Mouse (Mus musculus) heart, adult 2 months (tissue): ENCODE results near the gene Tbc1d25. TPM values are rescaled to one million over a fixed set of nuclear protein-coding genes. Genes with fewer than 3 reads are reported as not detected.

Experiments used
- DNase-seq, 2 experiments: peaks; one replicate each; pipeline ENCODE4 v3.0.0; 2021
- H3K27ac ChIP-seq: fragments of 200-600 bp; 2 replicates; pipeline ENCODE4 v1.8.1; 2022
- H3K27me3 ChIP-seq: fragments of 200-500 bp; 2 replicates; pipeline ENCODE4 v1.6.1; 2012; ENCODE audit warnings: mild to moderate bottlenecking, low read length, inconsistent platforms, mixed read lengths; ENCODE audit not compliant: control insufficient read depth, insufficient read depth
- H3K36me3 ChIP-seq: fragments of 200-500 bp; 2 replicates; pipeline ENCODE4 v1.6.1; 2012; ENCODE audit warnings: low read length, inconsistent platforms; ENCODE audit not compliant: control insufficient read depth, insufficient read depth
- H3K4me1 ChIP-seq: fragments of 200-500 bp; 2 replicates; pipeline ENCODE4 v1.6.1; 2011; ENCODE audit warnings: low read length; ENCODE audit not compliant: control insufficient read depth, insufficient read depth
- H3K4me3 ChIP-seq: fragments of 200-600 bp; 2 replicates; pipeline ENCODE4 v1.8.1; 2022
- H3K79me2 ChIP-seq: fragments of 200-500 bp; replicated peaks from 2 replicates; pipeline ENCODE4 v1.6.1; 2012; ENCODE audit warnings: mild to moderate bottlenecking, inconsistent platforms, low read length, moderate library complexity, mixed read lengths; ENCODE audit not compliant: control insufficient read depth, insufficient read depth
- H3K9ac ChIP-seq: fragments of 200-500 bp; 2 replicates; pipeline ENCODE4 v1.6.1; 2012; ENCODE audit warnings: low read depth, mild to moderate bottlenecking, control low read depth, inconsistent platforms, low read length, mixed read lengths
- CTCF ChIP-seq: fragments of 200-600 bp; IDR thresholded peaks from 2 replicates; pipeline ENCODE4 v1.8.1; 2022; ENCODE audit warnings: antibody characterized with exemption, mild to moderate bottlenecking, moderate library complexity
- EP300 ChIP-seq: fragments of 200-500 bp; IDR thresholded peaks from 2 replicates; pipeline ENCODE4 v1.6.1; 2011; ENCODE audit warnings: low read depth, low read length, control low read depth; ENCODE audit not compliant: insufficient read depth
- POLR2A ChIP-seq: fragments of 200-500 bp; IDR thresholded peaks from 2 replicates; pipeline ENCODE4 v1.6.1; 2011; ENCODE audit warnings: mild to moderate bottlenecking, low read depth, low read length, control low read depth; ENCODE audit not compliant: insufficient read depth
- WGBS: fragments of 180-500 bp; shearing (Covaris S2); methylation state at CpG from one replicate; pipeline ENCODE4 v1.1.7; 2018; 5-methylcytosine and 5-hydroxymethylcytosine counted together
- intact Hi-C: fragments of 180-260 bp; cut with DNase I; formaldehyde crosslinking; loops from one replicate; pipeline ENCODE4 v1.15.1; 2025
- polyA plus RNA-seq: library from polyadenylated mRNA; depleted of rRNA; stranded (reverse); fragments of >200 nt; gene quantifications from 2 replicates; pipeline ENCODE4 v1.2.3, GENCODE M21; 2012; rRNA removed
- total RNA-seq, 2 experiments: library from RNA; stranded (reverse); gene quantifications; 2 replicates each; pipeline ENCODE4 v1.2.3; 2021

Gene Tbc1d25
- total and polyA plus RNA-seq, 3 experiments = 3.7 to 8.7 (median 4.3) TPM

DNA sequence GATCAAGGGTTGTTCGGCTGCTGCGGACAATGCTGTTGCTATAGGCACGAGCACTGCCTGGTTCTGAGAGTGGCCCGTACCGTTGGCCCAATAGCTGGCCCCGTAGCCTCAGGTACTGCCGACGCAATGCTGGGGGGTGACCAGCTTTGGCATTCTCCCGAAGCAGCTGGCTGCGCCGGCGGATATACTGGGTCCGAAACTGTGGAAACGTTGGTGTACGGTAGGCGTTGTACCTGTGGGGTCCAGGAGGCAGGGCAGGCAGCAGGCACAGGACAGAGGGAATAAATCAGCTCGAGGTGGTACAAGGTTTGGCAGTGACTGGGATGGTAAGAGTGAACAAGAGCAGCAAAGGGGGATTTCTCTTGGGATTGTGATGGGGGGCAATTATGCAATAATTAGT is 44.6 kb downstream of the Tbc1d25 start:
- H3K79me2 ChIP-seq = no peaks in the 10 kb centered on the region
- H3K36me3 ChIP-seq = no peaks in the 10 kb centered on the region
- 88% methylated on average over 17 of the region's 17 CpGs for WGBS
- no peak for TF ChIP-seq CTCF
- no peak for DNase-seq
- H3K4me3 ChIP-seq = peak overlapping the region; percentile 67
- no peaks in the 10 kb centered on the region for H3K4me1 ChIP-seq
- H3K27me3 ChIP-seq = no peaks in the 10 kb centered on the region
- peak overlapping the region; percentile 96; the same call in 1 of the 2 replicates for H3K27ac ChIP-seq
- intact Hi-C loops = loop anchor here (5.0 kb wide), 1 partner anchor 61 kb away; the partner anchor contains the start of gene Ebp
- no peak overlapping the region for H3K9ac ChIP-seq

DNA sequence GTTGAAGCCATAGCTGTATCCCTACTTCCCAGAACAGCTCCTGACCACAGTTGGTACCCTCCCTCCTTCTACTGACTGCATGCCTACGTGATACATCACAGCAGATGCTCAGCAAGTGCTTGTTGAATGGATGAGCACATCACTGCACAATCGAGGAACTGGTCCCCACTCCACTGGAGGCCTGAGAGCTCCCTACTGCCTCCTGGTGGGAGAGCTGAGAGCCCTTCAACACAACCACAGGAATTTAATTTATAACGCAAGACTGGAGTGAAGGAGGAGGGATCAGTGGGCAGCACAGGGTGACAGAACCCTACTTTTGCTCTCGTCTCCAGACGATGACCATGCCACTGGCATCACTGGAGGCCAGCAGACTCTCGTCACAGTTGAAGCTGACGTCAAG is 50.7 kb downstream of the Tbc1d25 start:
- H3K9ac ChIP-seq = no peak overlapping the region
- no peaks in the 10 kb centered on the region for H3K79me2 ChIP-seq
- DNase-seq = no peak
- H3K27me3 ChIP-seq = no peaks in the 10 kb centered on the region
- WGBS = 77% methylated on average over 7 of the region's 7 CpGs
- no peaks in the 10 kb centered on the region for H3K36me3 ChIP-seq
- TF ChIP-seq EP300 = no peak
- peak; percentile 24 for TF ChIP-seq CTCF
- TF ChIP-seq POLR2A = no peak
- H3K4me3 ChIP-seq = no peak overlapping the region
- H3K4me1 ChIP-seq = no peaks in the 10 kb centered on the region
- H3K27ac ChIP-seq = no peak overlapping the region
- intact Hi-C loops = no loop called here

- H3K27ac ChIP-seq = no peak overlapping the region
- H3K36me3 ChIP-seq = no peaks in the 10 kb centered on the region
- DNase-seq = no peak
- H3K27me3 ChIP-seq = no peaks in the 10 kb centered on the region
- no peaks in the 10 kb centered on the region for H3K4me1 ChIP-seq
- TF ChIP-seq EP300 (no peak), POLR2A (no peak), CTCF (no peak)
- H3K79me2 ChIP-seq = no peaks in the 10 kb centered on the region
- WGBS = 81% methylated on average over 6 of the region's 6 CpGs
- intact Hi-C loops = no loop called here
- no peak overlapping the region for H3K4me3 ChIP-seq
- no peak overlapping the region for H3K9ac ChIP-seq
Measured at GRCm38 (mm10) chrX:8123821-8124470, 52.0 kb downstream of the Tbc1d25 start.

GRCm38 (mm10) chrX:8117264-8117663 is 58.7 kb downstream of the Tbc1d25 start:
- DNase-seq = no peak
- Histone ChIP-seq H3K4me3 (no peak overlapping the region), H3K36me3 (no peaks in the 10 kb centered on the region), H3K27ac (no peak overlapping the region), H3K4me1 (no peaks in the 10 kb centered on the region), H3K9ac (no peak overlapping the region), H3K27me3 (no peaks in the 10 kb centered on the region), H3K79me2 (no peaks in the 10 kb centered on the region)
- TF ChIP-seq EP300 (no peak), CTCF (no peak), POLR2A (no peak)
- intact Hi-C loops = no loop called here

GRCm38 (mm10) chrX:8115275-8115674 is 60.7 kb downstream of the Tbc1d25 start:
- no peak overlapping the region for H3K27ac ChIP-seq
- DNase-seq = no peak
- no peaks in the 10 kb centered on the region for H3K4me1 ChIP-seq
- H3K27me3 ChIP-seq = no peaks in the 10 kb centered on the region
- TF ChIP-seq CTCF = peak; percentile 51
- no peak for TF ChIP-seq POLR2A
- no peak overlapping the region for H3K4me3 ChIP-seq
- 64% methylated on average over 4 of the region's 4 CpGs for WGBS
- no peak overlapping the region for H3K9ac ChIP-seq
- H3K36me3 ChIP-seq = no peaks in the 10 kb centered on the region
- intact Hi-C loops = no loop called here
- no peaks in the 10 kb centered on the region for H3K79me2 ChIP-seq

DNA sequence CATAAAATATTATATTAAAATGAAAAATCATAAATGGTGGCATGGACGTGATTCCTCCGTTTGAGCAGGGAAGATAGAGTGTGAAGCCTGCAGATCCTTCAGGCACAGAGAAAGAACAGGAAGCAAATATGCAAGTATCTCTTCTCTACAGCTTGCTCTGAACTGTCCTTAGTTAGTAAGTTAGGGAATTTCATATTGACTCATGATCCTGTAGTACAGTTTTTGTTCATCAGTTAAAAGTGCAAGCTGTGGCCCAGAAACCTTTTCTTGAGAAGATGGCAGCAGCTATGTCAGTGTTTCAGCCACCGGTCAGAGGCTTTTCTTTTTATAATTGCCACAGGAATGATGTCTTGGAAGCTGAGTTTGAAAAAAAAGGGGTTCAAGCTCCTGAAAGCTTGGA is 71.0 kb downstream of the Tbc1d25 start:
- H3K36me3 ChIP-seq = no peaks in the 10 kb centered on the region
- H3K4me1 ChIP-seq = no peaks in the 10 kb centered on the region
- H3K4me3 ChIP-seq = no peak overlapping the region
- WGBS = 88% methylated on average over 3 of the region's 3 CpGs
- H3K79me2 ChIP-seq = no peaks in the 10 kb centered on the region
- H3K27me3 ChIP-seq = no peaks in the 10 kb centered on the region
- DNase-seq = no peak
- H3K27ac ChIP-seq = no peak overlapping the region
- intact Hi-C loops = no loop called here
- no peak overlapping the region for H3K9ac ChIP-seq
- TF ChIP-seq CTCF = no peak
- no peak for TF ChIP-seq EP300
- TF ChIP-seq POLR2A = no peak

Other genes starting within 250 kb of the Tbc1d25 start
- gene Eras, start 247.6 kb downstream of the Tbc1d25 start, total RNA-seq = not detected
- not detected in 2 replicates for gene Eras, start 247.6 kb downstream of the Tbc1d25 start, polyA plus RNA-seq
- 1 to 10 TPM; 7.9 to 9.6 TPM for gene Hdac6, start 228.3 kb downstream of the Tbc1d25 start, total RNA-seq
- gene Hdac6, start 228.3 kb downstream of the Tbc1d25 start, polyA plus RNA-seq = 14.8 and 19.8 TPM in 2 replicates
- under 1 TPM; 0.23 to 0.27 TPM for gene Gata1, start 198.1 kb downstream of the Tbc1d25 start, total RNA-seq
- 0.26 and 0.43 TPM in 2 replicates for gene Gata1, start 198.1 kb downstream of the Tbc1d25 start, polyA plus RNA-seq
- gene Glod5, start 157.7 kb downstream of the Tbc1d25 start, total RNA-seq = not detected
- not detected in 2 replicates for gene Glod5, start 157.7 kb downstream of the Tbc1d25 start, polyA plus RNA-seq
- gene Suv39h1, start 101.4 kb downstream of the Tbc1d25 start, total RNA-seq = 1 to 10 TPM; 3.6 to 3.9 TPM
- gene Suv39h1, start 101.4 kb downstream of the Tbc1d25 start, polyA plus RNA-seq = 4.6 and 6.1 TPM in 2 replicates
- gene Was, start 85.7 kb downstream of the Tbc1d25 start, total RNA-seq = 1 to 10 TPM; 1.7 to 2.6 TPM
- 1.9 and 2.2 TPM in 2 replicates for gene Was, start 85.7 kb downstream of the Tbc1d25 start, polyA plus RNA-seq
- gene Wdr13, start 43.3 kb downstream of the Tbc1d25 start, total RNA-seq = 10 to 100 TPM; 35.1 to 39.6 TPM
- gene Wdr13, start 43.3 kb downstream of the Tbc1d25 start, polyA plus RNA-seq = 56.0 and 60.2 TPM in 2 replicates
- gene Rbm3, start 30.3 kb downstream of the Tbc1d25 start, total RNA-seq = 10 to 100 TPM; 38.1 to 78.9 TPM
- gene Rbm3, start 30.3 kb downstream of the Tbc1d25 start, polyA plus RNA-seq = 44.1 and 55.3 TPM in 2 replicates
- 10 to 100 TPM; 15.2 to 23.1 TPM for gene Ebp, start 17.3 kb upstream of the Tbc1d25 start, total RNA-seq
- gene Ebp, start 17.3 kb upstream of the Tbc1d25 start, polyA plus RNA-seq = 37.3 and 40.2 TPM in 2 replicates
- gene Porcn, start 30.3 kb upstream of the Tbc1d25 start, total RNA-seq = 1 to 10 TPM; 2.3 to 2.9 TPM
- 11.9 and 15.8 TPM in 2 replicates for gene Porcn, start 30.3 kb upstream of the Tbc1d25 start, polyA plus RNA-seq
- gene Ftsj1, start 76.2 kb upstream of the Tbc1d25 start, total RNA-seq = 10 to 100 TPM in 1 of 2 experiments, 1 to 10 TPM in 1; 9.6 to 11.8 TPM
- 20.0 and 24.0 TPM in 2 replicates for gene Ftsj1, start 76.2 kb upstream of the Tbc1d25 start, polyA plus RNA-seq
- 1 to 10 TPM in 1 of 2 experiments, under 1 TPM in 1; 0.29 to 1.4 TPM for gene Slc38a5, start 95.0 kb upstream of the Tbc1d25 start, total RNA-seq
- 0.70 and 1.9 TPM in 2 replicates for gene Slc38a5, start 95.0 kb upstream of the Tbc1d25 start, polyA plus RNA-seq
- not detected for gene Ssxb10, start 151.2 kb upstream of the Tbc1d25 start, total RNA-seq
- not detected in 2 replicates for gene Ssxb10, start 151.2 kb upstream of the Tbc1d25 start, polyA plus RNA-seq
- gene Ssxb9, start 190.8 kb upstream of the Tbc1d25 start, total RNA-seq = not detected
- not detected in 2 replicates for gene Ssxb9, start 190.8 kb upstream of the Tbc1d25 start, polyA plus RNA-seq
- not detected for gene Ssxb1, start 237.1 kb upstream of the Tbc1d25 start, total RNA-seq
- not detected in 2 replicates for gene Ssxb1, start 237.1 kb upstream of the Tbc1d25 start, polyA plus RNA-seq